Mouse (Mus musculus) ovary, adult 18-20 months (tissue): ENCODE measurements at regions not wholly inside any gene's neighbourhood (a gene's known extent, or its start where the extent isn't known, plus 50 kb on each side); places are given as distances from the start of the nearest gene placed in this dataset.

Source experiments
- DNase-seq: peaks from one replicate; pipeline ENCODE4 v3.0.0; 2022; ENCODE audit warnings: low spot score, mixed read lengths

GRCm38 (mm10) chr13:3708896-3709631 is 75.2 kb downstream of the Asb13 start:
- no peak for DNase-seq
